Mouse (Mus musculus) lung, postnatal 10 days (tissue): ENCODE results near the gene Gm13128.
"Not testable (repeated sequence)": the region's sequence is repeated elsewhere in the genome, so short reads cannot be mapped to it uniquely, and the experiment has no call there.

Source experiments
- DNase-seq: peaks from one replicate; pipeline ENCODE4 v3.0.0; 2021

The Gm13128 gene

GRCm38 (mm10) chr4:144329949-144330348, at the start of gene Gm13128:
Gm13128 (plus strand) TSS chr4:144330249.
- DNase-seq: not testable (repeated sequence)

- not testable (repeated sequence) for DNase-seq
Measured at GRCm38 (mm10) chr4:144280388-144280787, 49.7 kb upstream of the Gm13128 start, which contains the start of gene Pramel5. Pramel5 (minus strand) TSS chr4:144280488.

GRCm38 (mm10) chr4:144299414-144299813, 30.6 kb upstream of the Gm13128 start:
- peak; percentile 2 for DNase-seq

- DNase-seq: not testable (repeated sequence)
Measured at GRCm38 (mm10) chr4:144312666-144313460, 17.2 kb upstream of the Gm13128 start.

GRCm38 (mm10) chr4:144335856-144336255, 5.8 kb downstream of the Gm13128 start:
- not testable (repeated sequence) for DNase-seq

GRCm38 (mm10) chr4:144357642-144358041, 27.6 kb downstream of the Gm13128 start, which contains the start of gene Gm13119:
Gm13119 (plus strand) TSS chr4:144357942.
- not testable (repeated sequence) for DNase-seq

GRCm38 (mm10) chr4:144377911-144378310, 47.9 kb downstream of the Gm13128 start, which contains the start of gene Pramef20:
Pramef20 (minus strand) TSS chr4:144377933.
- DNase-seq: no peak
